ENCODE assay signal across 8 mouse cellular contexts in genomic region chr10:127619941-127620405, GRCm38 (mm10). TPM values are rescaled to one million over a fixed set of nuclear protein-coding genes. Genes with fewer than 3 reads are reported as not detected.
DNase-seq lines count a peak whose midpoint lies in the region; TF ChIP-seq lines count a peak whose summit lies in the region.

No protein-coding gene starts in this region.

- DNase-seq in layer of hippocampus, adult 2 months (ENCODE audit: low spot score in 2 of 2) = no peak
- DNase-seq in layer of hippocampus, postnatal 25 days (ENCODE audit: extremely low spot score in 1 of 2, low spot score in 1 of 2) = no peak
- DNase-seq in cerebellum, postnatal 14 days = peak; percentile 54 to 55
- DNase-seq in gastrocnemius, postnatal 25 days = peak; percentile 57
- peak; percentile 36 for DNase-seq in liver
- DNase-seq in layer of hippocampus, adult 11-12 months (ENCODE audit: low spot score) = no peak
- no peak for DNase-seq in thymus, postnatal 25 days

- no peak for TF ChIP-seq POLR2A in olfactory bulb, adult 2 months (IDR thresholded peaks at IDR 0.05; ENCODE audit: insufficient read depth, low read depth, low read length)

- TF ChIP-seq CTCF in layer of hippocampus, adult 2 months (conservative IDR thresholded peaks at IDR 0.05) = 0 out of 2 replicates have a peak, but pooled peaks have one; percentile 10
- TF ChIP-seq CTCF in olfactory bulb, adult 2 months (IDR thresholded peaks at IDR 0.05; ENCODE audit: insufficient read depth, low read depth, low read length) = no peak

- peak overlapping the region; percentile 99 for H3K27ac ChIP-seq in layer of hippocampus, adult 2 months
- no peak overlapping the region for H3K27ac ChIP-seq in olfactory bulb, adult 2 months (ENCODE audit: insufficient read depth, low read depth, low read length)

- H3K4me3 ChIP-seq in layer of hippocampus, adult 2 months = peak overlapping the region; percentile 91
- peak overlapping the region; percentile 87 for H3K4me3 ChIP-seq in olfactory bulb, adult 2 months (ENCODE audit: insufficient read depth, low read depth, low read length)

- 3% methylated on average over 12 of the region's 12 CpGs for WGBS in olfactory bulb, adult 2 months

- peaks cover 42% of the 10 kb centered on the region for H3K4me1 ChIP-seq in olfactory bulb, adult 2 months (ENCODE audit: control insufficient read depth, insufficient read depth, low read length)

RNA-seq across cellular contexts. Expression of gene Lrp1, which starts 1.0 kb away (rescaled TPM):
- 100 to 1,000 TPM; 288 to 310 TPM for total RNA-seq in layer of hippocampus, adult 2 months (2021)
- 100 to 1,000 TPM; 259 to 316 TPM for total RNA-seq in layer of hippocampus, postnatal 25 days (2021)
- total RNA-seq in gastrocnemius, postnatal 25 days (2021) = 10 to 100 TPM; 58.1 to 64.3 TPM
- polyA plus RNA-seq in olfactory bulb, adult 2 months (2012; ENCODE audit: insufficient read depth, insufficient read length, low replicate concordance, missing spikeins) = 404 and 471 TPM in 2 replicates

RNA-seq across cellular contexts. Expression of gene Stat6, which starts 22.8 kb away (rescaled TPM):
- total RNA-seq in layer of hippocampus, adult 2 months (2021) = 1 to 10 TPM; 6.4 to 6.7 TPM
- 1 to 10 TPM; 4.1 to 7.2 TPM for total RNA-seq in layer of hippocampus, postnatal 25 days (2021)
- 10 to 100 TPM; 16.5 to 21.8 TPM for total RNA-seq in gastrocnemius, postnatal 25 days (2021)
- polyA plus RNA-seq in olfactory bulb, adult 2 months (2012; ENCODE audit: insufficient read depth, insufficient read length, low replicate concordance, missing spikeins) = not detected in 2 replicates

RNA-seq across cellular contexts. Expression of gene Nemp1, which starts 46.7 kb away (rescaled TPM):
- 1 to 10 TPM; 5.8 to 6.8 TPM for total RNA-seq in layer of hippocampus, adult 2 months (2021)
- total RNA-seq in layer of hippocampus, postnatal 25 days (2021) = 1 to 10 TPM; 5.8 TPM
- 1 to 10 TPM; 1.7 to 2.5 TPM for total RNA-seq in gastrocnemius, postnatal 25 days (2021)
- not detected in 2 replicates for polyA plus RNA-seq in olfactory bulb, adult 2 months (2012; ENCODE audit: insufficient read depth, insufficient read length, low replicate concordance, missing spikeins)

RNA-seq across cellular contexts. Expression of gene Nab2, which starts 48.4 kb away (rescaled TPM):
- total RNA-seq in layer of hippocampus, adult 2 months (2021) = 10 to 100 TPM; 44.0 to 44.4 TPM
- 10 to 100 TPM; 43.0 to 46.0 TPM for total RNA-seq in layer of hippocampus, postnatal 25 days (2021)
- 1 to 10 TPM; 2.5 to 4.7 TPM for total RNA-seq in gastrocnemius, postnatal 25 days (2021)
- polyA plus RNA-seq in olfactory bulb, adult 2 months (2012; ENCODE audit: insufficient read depth, insufficient read length, low replicate concordance, missing spikeins) = not detected in 2 replicates

Comparison
In these comparisons a context has a peak if more than half of its experiments do, and no peak if none do; other contexts are left out.
1. DNase-seq: peak in cerebellum, postnatal 14 days (2 of 2), gastrocnemius, postnatal 25 days (single experiment) and liver (single experiment); none in layer of hippocampus, adult 2 months (0 of 2), layer of hippocampus, postnatal 25 days (0 of 2), layer of hippocampus, adult 11-12 months (single experiment) and thymus, postnatal 25 days (single experiment).